Comparison of ENCODE assay signal across 1 mouse cellular context in the genomic region with DNA sequence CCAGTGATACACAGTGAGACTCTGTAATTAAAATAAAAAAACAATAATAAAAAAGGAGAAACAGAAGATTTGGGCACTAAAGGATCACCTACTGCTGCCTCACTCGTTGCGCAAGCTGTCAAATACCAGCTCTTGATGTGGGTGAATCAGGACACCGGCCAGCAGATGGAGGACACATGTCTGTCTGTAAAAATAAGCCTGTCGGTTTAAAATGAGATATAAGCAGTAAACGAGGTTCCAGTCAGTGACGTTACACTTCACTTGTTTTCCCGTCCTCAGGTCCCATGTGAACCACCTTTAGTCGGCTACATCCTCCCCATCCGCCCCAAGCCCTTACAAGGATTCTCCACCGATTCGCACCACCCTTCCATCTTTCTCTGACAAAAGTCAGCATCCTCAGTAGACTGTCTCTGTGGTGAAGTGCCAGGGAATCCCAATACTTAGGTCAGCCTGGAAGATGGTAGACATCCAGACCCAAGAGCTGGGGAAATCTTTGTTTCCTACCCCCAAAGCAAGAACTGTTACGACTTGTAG.
TF ChIP-seq lines count a peak whose summit lies in the region.

No protein-coding gene starts in this region.

TF ChIP-seq in MEL, 35 proteins besides CTCF, POLR2A, EP300 and RAD21 (continued from another document):
- no peak for TF ChIP-seq NRF1 (IDR thresholded peaks at IDR 0.05; ENCODE audit: insufficient read depth, low read depth, low read length, poor library complexity, severe bottlenecking)
- TF ChIP-seq ZNF384 (IDR thresholded peaks at IDR 0.05; ENCODE audit: low read depth, low read length): no peak
- no peak for TF ChIP-seq HCFC1 (IDR thresholded peaks at IDR 0.05; ENCODE audit: low read depth, low read length)
- no peak for TF ChIP-seq ZKSCAN1 (IDR thresholded peaks at IDR 0.05; ENCODE audit: low read depth, low read length)
- no peak for TF ChIP-seq MYC (IDR thresholded peaks at IDR 0.05; ENCODE audit: low read depth, low read length)
